Mouse (Mus musculus): ENCODE data around the gene Tlx2.

DNA sequence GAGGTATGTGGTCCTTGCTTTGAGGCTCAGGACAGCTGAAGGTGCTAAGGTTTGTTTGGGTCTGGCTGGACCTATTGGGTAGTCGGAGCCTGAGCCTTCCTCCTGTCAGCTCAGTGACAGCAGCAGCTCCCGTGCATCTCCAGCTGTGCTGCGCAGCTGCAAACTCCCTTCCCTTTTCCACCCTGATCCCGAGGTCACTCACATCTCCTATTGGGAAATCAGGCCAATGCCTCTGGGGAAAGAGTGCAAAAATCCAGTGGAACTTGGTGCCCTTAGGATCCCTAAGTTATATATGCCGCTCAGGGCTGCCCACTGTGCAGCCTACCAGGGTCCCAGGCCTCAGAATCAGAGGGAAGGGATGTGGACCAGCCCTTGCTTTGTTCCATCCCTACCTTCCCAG, 13.4 kb upstream of the Tlx2 start:
- TF ChIP-seq CTCF (IDR thresholded peaks at IDR 0.05; ENCODE audit: borderline replicate concordance, control insufficient read depth, extremely low read depth, insufficient read depth, low read length, poor library complexity) (no peak), POLR2A (IDR thresholded peaks at IDR 0.05; ENCODE audit: control insufficient read depth, extremely low read depth, insufficient read depth, low read length, poor library complexity) (no peak)

All from thymus, adult 2 months (tissue).